14 mouse cellular contexts compared by ENCODE assay signal in the genomic region with DNA sequence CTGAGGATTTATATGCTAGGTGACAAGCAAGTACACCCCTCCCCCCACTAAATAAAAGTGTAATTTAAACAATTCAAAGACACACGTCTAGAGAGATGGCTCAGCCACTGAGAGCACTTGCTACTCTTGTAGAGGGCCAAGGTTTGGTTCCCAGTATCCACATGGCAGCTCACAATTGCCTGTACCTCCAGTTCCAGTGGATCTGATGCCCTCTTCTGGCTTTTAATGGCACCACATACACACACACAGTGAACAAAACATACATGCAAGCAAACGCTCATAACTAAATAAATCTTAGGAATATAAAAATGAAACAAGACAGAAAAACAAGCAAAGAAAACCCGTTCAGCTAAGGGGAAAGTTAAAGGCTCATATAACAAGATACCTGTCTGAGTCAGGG. TPM values are rescaled to one million over a fixed set of nuclear protein-coding genes. Genes with fewer than 3 reads are reported as not detected.
DNase-seq lines count a peak whose midpoint lies in the region; ATAC-seq and TF ChIP-seq lines count a peak whose summit lies in the region.
"Had no signal": no experiment of that assay in that cellular context is flagged by ENCODE, and none has a peak within 500 bp of the region (broad histone marks: within the 10 kb centered on the region; RNA-seq: fewer than 3 reads in every experiment).

No protein-coding gene starts in this region.

- H3K4me1 ChIP-seq in intestine, embryonic 14.5 days (replicated peaks; ENCODE audit: control insufficient read depth, insufficient read depth, low read length), result no peaks in the 10 kb centered on the region
- peaks cover 3% of the 10 kb centered on the region for H3K4me1 ChIP-seq in intestine, embryonic 15.5 days (replicated peaks)
- H3K4me1 ChIP-seq in CH12.LX (ENCODE audit: control insufficient read depth in 1 of 2, insufficient read depth in 2 of 2), result peaks cover 14 to 49% of the 10 kb centered on the region in 2 experiments
- H3K4me1 ChIP-seq in liver, embryonic 12.5 days, result peaks cover 55% of the 10 kb centered on the region

- dilution Hi-C loops in CH12.LX (cut with MboI; ENCODE audit: extremely low pct_ligation_motif_present, extremely low pct_unique_long_range_greater_than_20kb, low sequenced_read_pairs), result no loop called here

- peak; percentile 55 for TF ChIP-seq RAD21 in CH12.LX (IDR thresholded peaks at IDR 0.05; ENCODE audit: low read depth, low read length)

- H3K27ac ChIP-seq in intestine, embryonic 14.5 days (ENCODE audit: low read depth), result no peak overlapping the region
- H3K27ac ChIP-seq in intestine, embryonic 15.5 days, result no peak overlapping the region
- H3K27ac ChIP-seq in CH12.LX (ENCODE audit: insufficient read depth, low read depth), result no peak overlapping the region
- peak overlapping the region; percentile 48; the same call in 1 of the 2 replicates for H3K27ac ChIP-seq in liver, embryonic 12.5 days
- H3K27ac ChIP-seq in left cerebral cortex, adult 2 months, result no peak overlapping the region; the same call in 1 of the 2 replicates
- H3K27ac ChIP-seq: hindbrain, embryonic 12.5 days; macrophage had no signal

- DNase-seq in intestine, embryonic 14.5 days (ENCODE audit: low spot score), result no peak
- DNase-seq in 416B (ENCODE audit: low read depth) (peak; percentile 58), CH12.LX (ENCODE audit: extremely low read depth) (peak; percentile 48)
- no peak for DNase-seq in left cerebral cortex, adult 2 months (ENCODE audit: extremely low spot score in 1 of 2, low spot score in 2 of 2)
- no peak for DNase-seq in right cerebral cortex, postnatal 14 days
- DNase-seq: gastrocnemius, postnatal 14 days; spleen, adult 18-20 months had no signal

- TF ChIP-seq CTCF in CH12.LX (conservative IDR thresholded peaks at IDR 0.05 in 1 of 2, IDR thresholded peaks at IDR 0.05 in 1 of 2; ENCODE audit: low read depth in 2 of 2, low read length in 2 of 2), result peak in 1 of 2 experiments; percentile 57; a peak in 2 of 4 replicates
- TF ChIP-seq CTCF in left cerebral cortex, adult 2 months (IDR thresholded peaks at IDR 0.05), result no peak; the same call in none of the 2 replicates

- no peak overlapping the region for H3K4me3 ChIP-seq in intestine, embryonic 14.5 days (ENCODE audit: low read depth, low read length)
- no peak overlapping the region for H3K4me3 ChIP-seq in intestine, embryonic 15.5 days (replicated peaks)
- peak overlapping the region; percentile 43 to 57 (median 50) for H3K4me3 ChIP-seq in CH12.LX (replicated peaks in 1 of 3; ENCODE audit: low read depth in 2 of 3, low read length in 2 of 3, poor library complexity in 1 of 3)
- peak overlapping the region; percentile 46 for H3K4me3 ChIP-seq in liver, embryonic 12.5 days
- no peak overlapping the region for H3K4me3 ChIP-seq in left cerebral cortex, adult 2 months
- H3K4me3 ChIP-seq: hindbrain, embryonic 12.5 days; myocyte had no signal

- ATAC-seq in intestine, embryonic 14.5 days (replicated peaks; ENCODE audit: low FRiP score, low TSS enrichment, low read depth), result no peak
- ATAC-seq in intestine, embryonic 15.5 days, result no peak
- no peak for ATAC-seq in liver, embryonic 12.5 days

- in situ Hi-C loops in CH12.LX (cut with MboI; ENCODE audit: low pct_ligation_motif_present, low pct_unique_long_range_greater_than_20kb, low sequenced_read_pairs), result loop anchor here (5.0 to 10.0 kb wide), 3 partner anchors 37 to 199 kb away; no protein-coding TSS in a partner anchor

- intact Hi-C loops in left cerebral cortex, adult 2 months (cut with DNase I), result loop anchor here (5.0 to 10.0 kb wide), 3 partner anchors 339 to 827 kb away; a partner anchor contains a TSS

- TF ChIP-seq POLR2A in CH12.LX (IDR thresholded peaks at IDR 0.05; ENCODE audit: low read depth, low read length), result no peak

- no peaks in the 10 kb centered on the region for H3K27me3 ChIP-seq in intestine, embryonic 14.5 days (replicated peaks; ENCODE audit: control insufficient read depth, insufficient read depth, low read length)
- H3K27me3 ChIP-seq in intestine, embryonic 15.5 days (replicated peaks), result no peaks in the 10 kb centered on the region
- no peaks in the 10 kb centered on the region for H3K27me3 ChIP-seq in CH12.LX (replicated peaks)
- no peaks in the 10 kb centered on the region for H3K27me3 ChIP-seq in liver, embryonic 12.5 days (replicated peaks)
- H3K27me3 ChIP-seq: hindbrain, embryonic 12.5 days had no signal

- H3K79me2 ChIP-seq in CH12.LX (replicated peaks; ENCODE audit: control insufficient read depth, extremely low read depth, insufficient read depth, poor library complexity, severe bottlenecking), result no peaks in the 10 kb centered on the region

- H3K9ac ChIP-seq in intestine, embryonic 14.5 days (ENCODE audit: low read length), result no peak overlapping the region
- H3K9ac ChIP-seq in intestine, embryonic 15.5 days, result no peak overlapping the region
- no peak overlapping the region for H3K9ac ChIP-seq in CH12.LX (ENCODE audit: insufficient read depth, low read depth)
- H3K9ac ChIP-seq in liver, embryonic 12.5 days, result peak overlapping the region; percentile 56
- H3K9ac ChIP-seq: hindbrain, embryonic 12.5 days had no signal

- no peak for TF ChIP-seq EP300 in CH12.LX (IDR thresholded peaks at IDR 0.05; ENCODE audit: low read length)

- 48% methylated on average over 3 of the region's 3 CpGs for whole genome bisulfite sequencing in intestine, embryonic 14.5 days
- WGBS in intestine, embryonic 15.5 days, result 47% methylated on average over 3 of the region's 3 CpGs
- WGBS in liver, embryonic 12.5 days (ENCODE audit: insufficient replicate concordance), result 43% methylated on average over 3 of the region's 3 CpGs

- H3K36me3 ChIP-seq in intestine, embryonic 14.5 days (ENCODE audit: control insufficient read depth, insufficient read depth, low read length), result no peaks in the 10 kb centered on the region
- no peaks in the 10 kb centered on the region for H3K36me3 ChIP-seq in intestine, embryonic 15.5 days
- peaks cover 0 to 7% of the 10 kb centered on the region in 2 experiments for H3K36me3 ChIP-seq in CH12.LX (replicated peaks in 1 of 2; ENCODE audit: control insufficient read depth in 1 of 2, insufficient read depth in 1 of 2, low read length in 1 of 2)
- H3K36me3 ChIP-seq in liver, embryonic 12.5 days, result no peaks in the 10 kb centered on the region
- H3K36me3 ChIP-seq: hindbrain, embryonic 12.5 days had no signal

- no peaks in the 10 kb centered on the region for H3K9me3 ChIP-seq in intestine, embryonic 14.5 days (ENCODE audit: control insufficient read depth, low read length)
- H3K9me3 ChIP-seq in intestine, embryonic 15.5 days, result no peaks in the 10 kb centered on the region
- H3K9me3 ChIP-seq in CH12.LX (replicated peaks; ENCODE audit: low read length), result no peaks in the 10 kb centered on the region
- no peaks in the 10 kb centered on the region for H3K9me3 ChIP-seq in liver, embryonic 12.5 days (replicated peaks)
- H3K9me3 ChIP-seq: hindbrain, embryonic 12.5 days had no signal

- peak overlapping the region; percentile 3; the same call in 1 of the 2 replicates for H3K4me2 ChIP-seq in intestine, embryonic 14.5 days (ENCODE audit: low read length)
- H3K4me2 ChIP-seq in intestine, embryonic 15.5 days (replicated peaks), result no peak overlapping the region
- 0 out of 2 replicates have a peak overlapping the region, but pooled peaks have one; percentile 12 for H3K4me2 ChIP-seq in CH12.LX (ENCODE audit: insufficient read depth, low read depth, poor library complexity, severe bottlenecking)
- peak overlapping the region; percentile 71 for H3K4me2 ChIP-seq in liver, embryonic 12.5 days
- H3K4me2 ChIP-seq: hindbrain, embryonic 12.5 days had no signal

TF ChIP-seq in CH12.LX, 34 proteins besides CTCF, POLR2A, EP300 and RAD21:
- no peak for TF ChIP-seq HCFC1 (IDR thresholded peaks at IDR 0.05; ENCODE audit: low read depth, low read length)
- peak; percentile 43 for TF ChIP-seq SMC3 (IDR thresholded peaks at IDR 0.05; ENCODE audit: low read depth, low read length)
- TF ChIP-seq MYC (IDR thresholded peaks at IDR 0.05; ENCODE audit: low read depth, low read length), result peak; percentile 58; the same call in 1 of the 2 replicates
- TF ChIP-seq MXI1 (IDR thresholded peaks at IDR 0.05; ENCODE audit: low read depth, low read length), result peak; percentile 27; the same call in 1 of the 2 replicates

RNA-seq across cellular contexts. Expression of a gene that starts 6.1 kb away (rescaled TPM):
- polyA plus RNA-seq in intestine, embryonic 14.5 days (2014; fragmentation: Nextera tagmentation; extraction: Ambion mirVana), result 0.26 and 0.38 TPM in 2 replicates
- 1.1 and 1.2 TPM in 2 replicates for polyA plus RNA-seq in intestine, embryonic 15.5 days (2015; fragmentation: Nextera tagmentation; extraction: Ambion mirVana)
- total RNA-seq in CH12.LX (2012; rRNA removed) (12.3 and 18.6 TPM in 2 replicates), CH12.LX (2014; rRNA removed) (19.1 and 21.7 TPM in 2 replicates)
- 30.6 and 33.8 TPM in 2 replicates for polyA plus RNA-seq in CH12.LX (2012; ENCODE audit: insufficient read length, low read depth)
- polyA plus RNA-seq in liver, embryonic 12.5 days (2016; fragmentation: Nextera tagmentation; extraction: Ambion mirVana), result 7.1 and 7.7 TPM in 2 replicates
- total RNA-seq in left cerebral cortex, adult 2 months (2021), result not detected
- total RNA-seq: gastrocnemius, postnatal 14 days; left cerebral cortex, postnatal 10 days had no signal
- polyA plus RNA-seq: forebrain, embryonic 11.5 days; myocyte had no signal

Comparison
In these comparisons a context has a peak if more than half of its experiments do, and no peak if none do; other contexts are left out.
1. DNase-seq: peak in 416B (single experiment) and CH12.LX (single experiment); none in intestine, embryonic 14.5 days (single experiment), left cerebral cortex, adult 2 months (0 of 2) and right cerebral cortex, postnatal 14 days (single experiment).
2. H3K4me3 ChIP-seq: peak in CH12.LX (3 of 3) and liver, embryonic 12.5 days (single experiment); none in intestine, embryonic 14.5 days (single experiment), intestine, embryonic 15.5 days (single experiment) and left cerebral cortex, adult 2 months (single experiment).